Mouse (Mus musculus) CH12.LX (cell line): Measurements from ENCODE around the gene Sorbs2.

Source experiments
- CTCF ChIP-seq, 2 experiments: IDR thresholded peaks in 1 of 2; conservative IDR thresholded peaks in 1 of 2; 2 replicates each; pipeline ENCODE4 v1.5.1; 2011 to 2012; ENCODE audit warnings: low read depth in 2 of 2, low read length in 2 of 2, improper control_type of control experiment in 1 of 2, inconsistent platforms in 1 of 2, mild to moderate bottlenecking in 1 of 2, moderate library complexity in 1 of 2
- EP300 ChIP-seq: IDR thresholded peaks from 2 replicates; pipeline ENCODE4 v1.6.1; 2011; ENCODE audit warnings: low read length, improper control_type of control experiment
- NRF1 ChIP-seq: IDR thresholded peaks from 2 replicates; pipeline ENCODE4 v1.6.1; 2014; ENCODE audit warnings: low read depth, mild to moderate bottlenecking, inconsistent platforms, low read length, improper control_type of control experiment, moderate library complexity
- POLR2A ChIP-seq: IDR thresholded peaks from 2 replicates; pipeline ENCODE4 v1.6.1; 2011; ENCODE audit warnings: low read depth, mild to moderate bottlenecking, improper control_type of control experiment, low read length

- TF ChIP-seq NRF1 (no peak), POLR2A (no peak), CTCF (conservative IDR thresholded peaks at IDR 0.05 in 1 of 2, IDR thresholded peaks at IDR 0.05 in 1 of 2; ENCODE audit: low read depth in 2 of 2, low read length in 2 of 2) (peak in 1 of 2 experiments; percentile 19; a peak in 1 of 4 replicates), EP300 (no peak)
Measured at GRCm38 (mm10) chr8:45457874-45458273, 49.7 kb upstream of the Sorbs2 start.
